Mouse (Mus musculus): Measurements from ENCODE around the gene Bcl7a. TPM values are rescaled to one million over a fixed set of nuclear protein-coding genes. Genes with fewer than 3 reads are reported as not detected.
A peak's percentile ranks its signal among the peaks of the same experiment; 100 is the strongest.

Gene Bcl7a
- polyA plus RNA-seq, 1 experiment from 2014 or later: 48.6 TPM

- no peak overlapping the region for H3K9ac ChIP-seq
- H3K4me1 ChIP-seq (replicated peaks): no peaks in the 10 kb centered on the region
- H3K27me3 ChIP-seq: no peaks in the 10 kb centered on the region
- no peak overlapping the region for H3K27ac ChIP-seq
- ATAC-seq (ENCODE audit: low FRiP score): no peak
- H3K36me3 ChIP-seq: peaks cover 88% of the 10 kb centered on the region
- no peak overlapping the region for H3K4me3 ChIP-seq
- 80% methylated on average over 13 of the region's 13 CpGs for WGBS
- H3K4me2 ChIP-seq: no peak overlapping the region
- H3K9me3 ChIP-seq: no peaks in the 10 kb centered on the region
Measured at GRCm38 (mm10) chr5:123368869-123369488, 25.3 kb downstream of the Bcl7a start.

- no peak overlapping the region for H3K9ac ChIP-seq
- H3K36me3 ChIP-seq: peaks cover 84% of the 10 kb centered on the region
- ATAC-seq (ENCODE audit: low FRiP score): no peak
- no peak overlapping the region for H3K27ac ChIP-seq
- H3K27me3 ChIP-seq: no peaks in the 10 kb centered on the region
- WGBS: 94% methylated on average over 5 of the region's 5 CpGs
- no peak overlapping the region for H3K4me3 ChIP-seq
- H3K4me2 ChIP-seq: no peak overlapping the region
- H3K9me3 ChIP-seq: no peaks in the 10 kb centered on the region
- no peaks in the 10 kb centered on the region for H3K4me1 ChIP-seq (replicated peaks)
Measured at GRCm38 (mm10) chr5:123370049-123370448, 26.4 kb downstream of the Bcl7a start.

DNA sequence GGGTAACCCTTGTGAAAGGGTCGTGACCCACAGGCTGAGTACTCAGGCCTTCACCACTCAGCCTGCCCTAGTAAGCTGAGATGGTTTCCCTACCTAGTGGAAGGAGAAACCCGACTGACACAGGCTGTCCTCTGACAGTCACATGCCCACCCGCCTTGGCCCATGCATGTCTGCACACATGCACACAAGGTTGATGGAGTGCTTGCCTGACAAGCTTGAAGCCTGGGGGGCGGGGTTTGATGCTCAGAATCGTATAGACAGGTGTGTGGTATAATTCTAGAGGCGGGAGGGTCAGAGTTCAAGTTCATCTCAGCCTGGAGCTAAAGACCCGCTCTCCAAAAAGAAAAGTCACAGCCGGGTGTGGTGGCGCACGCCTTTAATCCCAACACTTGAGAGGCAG is 31.6 kb downstream of the Bcl7a start:
- Histone ChIP-seq H3K9ac (no peak overlapping the region), H3K27me3 (no peaks in the 10 kb centered on the region), H3K4me2 (no peak overlapping the region), H3K9me3 (no peaks in the 10 kb centered on the region), H3K27ac (no peak overlapping the region), H3K4me1 (replicated peaks) (no peaks in the 10 kb centered on the region), H3K36me3 (peaks cover 44% of the 10 kb centered on the region), H3K4me3 (no peak overlapping the region)
- 93% methylated on average over 10 of the region's 10 CpGs for WGBS
- no peak for ATAC-seq (ENCODE audit: low FRiP score)

DNA sequence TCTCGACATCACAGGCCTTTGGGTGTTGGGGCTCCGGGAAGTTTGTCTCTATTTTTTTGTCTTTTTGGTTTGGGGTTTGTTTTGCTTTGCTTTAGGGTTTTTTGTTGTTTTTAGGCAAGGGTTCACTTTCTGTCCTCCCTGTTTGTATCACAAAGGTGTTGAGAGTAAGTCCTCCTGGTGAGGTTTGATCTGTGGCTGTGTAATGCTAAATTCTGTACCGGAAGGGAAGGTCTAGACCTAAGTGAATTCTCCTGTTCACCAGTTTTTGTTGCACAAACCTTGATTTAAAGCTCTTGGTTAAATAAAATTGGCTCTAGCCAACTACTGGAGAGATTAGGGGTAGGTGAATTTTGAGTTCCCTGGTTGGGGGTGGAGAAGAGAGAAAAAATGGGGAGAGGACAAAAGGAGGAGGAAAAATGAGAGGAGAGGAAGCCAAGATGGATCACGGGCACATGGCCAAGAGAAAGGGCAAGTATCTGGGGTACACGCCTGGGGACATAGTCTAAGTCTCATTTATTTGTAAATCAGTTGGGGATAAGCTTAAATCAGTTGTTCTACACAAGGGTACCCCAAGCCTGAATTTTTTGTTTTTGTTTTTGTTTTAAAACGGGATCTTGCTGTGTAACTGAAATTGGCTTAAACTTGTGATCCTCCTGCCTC is 32.3 kb downstream of the Bcl7a start:
- Histone ChIP-seq H3K4me1 (replicated peaks) (no peaks in the 10 kb centered on the region), H3K4me2 (no peak overlapping the region), H3K9ac (no peak overlapping the region), H3K27ac (no peak overlapping the region), H3K36me3 (peaks cover 38% of the 10 kb centered on the region), H3K9me3 (no peaks in the 10 kb centered on the region), H3K4me3 (no peak overlapping the region), H3K27me3 (no peaks in the 10 kb centered on the region)
- ATAC-seq (ENCODE audit: low FRiP score): no peak
- 91% methylated on average over 6 of the region's 6 CpGs for WGBS

DNA sequence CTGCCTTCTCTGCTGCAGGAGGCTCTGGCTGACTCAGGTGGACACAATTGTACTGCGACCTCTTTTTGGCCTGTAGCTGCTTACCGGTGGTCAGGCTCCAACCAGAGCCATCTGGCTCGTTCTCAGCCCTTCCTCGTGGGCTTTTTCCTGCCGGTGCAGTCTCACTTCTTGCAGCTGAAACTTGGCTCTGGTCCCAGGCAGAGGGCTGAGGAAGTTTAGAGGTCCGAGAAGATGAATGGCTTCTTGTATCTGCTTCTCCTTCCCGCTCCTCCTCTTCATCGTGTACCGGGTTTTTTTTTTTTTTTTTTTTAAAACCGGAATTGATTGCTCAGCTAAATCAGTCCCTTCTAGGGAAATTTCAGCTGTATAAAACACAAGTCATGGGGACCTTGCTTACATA is 32.9 kb downstream of the Bcl7a start:
- H3K4me3 ChIP-seq: no peak overlapping the region
- 34% methylated on average over 10 of the region's 10 CpGs for WGBS
- H3K9ac ChIP-seq: no peak overlapping the region
- peak overlapping the region; percentile 18; the same call in 1 of the 2 replicates for H3K27ac ChIP-seq
- no peaks in the 10 kb centered on the region for H3K4me1 ChIP-seq (replicated peaks)
- no peaks in the 10 kb centered on the region for H3K9me3 ChIP-seq
- H3K36me3 ChIP-seq: peaks cover 31% of the 10 kb centered on the region
- ATAC-seq (ENCODE audit: low FRiP score): no peak
- H3K4me2 ChIP-seq: no peak overlapping the region
- H3K27me3 ChIP-seq: no peaks in the 10 kb centered on the region

DNA sequence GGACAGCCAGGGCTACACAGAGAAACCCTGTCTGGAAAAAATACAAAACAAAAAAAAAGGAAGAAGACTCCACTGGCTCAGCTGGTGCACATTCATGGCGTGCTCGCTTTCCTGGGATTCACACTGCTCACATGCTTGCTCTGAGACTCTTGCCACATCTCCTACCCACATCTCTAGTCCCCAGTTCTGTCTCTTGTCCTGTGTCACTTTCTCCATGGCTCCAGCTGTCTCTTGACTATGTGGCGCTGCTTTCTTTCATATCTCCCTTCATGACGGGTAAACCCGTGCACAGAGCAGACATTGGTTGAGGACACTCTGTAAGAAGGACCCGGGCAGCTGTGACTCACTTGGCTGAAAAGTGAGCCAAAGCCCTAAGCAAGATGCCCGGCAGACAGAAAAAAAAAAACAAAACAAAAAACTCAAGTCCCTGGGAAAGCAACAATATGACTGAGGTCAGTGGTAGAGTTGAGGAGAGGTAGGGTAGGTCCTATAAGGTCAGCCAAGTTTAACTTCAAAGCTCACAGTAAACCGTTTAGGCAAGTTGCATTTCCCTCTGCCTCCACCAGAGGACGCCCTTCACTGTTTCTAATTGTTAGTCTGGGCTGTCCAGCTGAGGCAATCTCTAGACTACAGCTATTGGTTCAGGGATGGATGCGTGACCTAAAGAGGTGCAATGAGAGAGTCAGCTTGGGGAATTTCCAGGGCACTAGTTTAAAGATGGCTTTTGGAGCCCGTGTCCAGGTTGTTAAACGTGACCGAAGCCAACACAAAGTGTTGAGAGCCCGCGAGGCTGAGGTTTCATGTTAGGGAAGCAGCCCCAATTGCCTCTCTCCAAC is 33.7 kb downstream of the Bcl7a start:
- Histone ChIP-seq H3K9me3 (no peaks in the 10 kb centered on the region), H3K4me1 (replicated peaks) (0 out of 2 replicates have a peak, but pooled peaks cover 3% of the 10 kb centered on the region), H3K4me2 (no peak overlapping the region), H3K4me3 (no peak overlapping the region), H3K36me3 (peaks cover 23% of the 10 kb centered on the region), H3K27me3 (no peaks in the 10 kb centered on the region), H3K27ac (peak overlapping the region; percentile 55; the same call in 1 of the 2 replicates), H3K9ac (no peak overlapping the region)
- WGBS: 69% methylated on average over 15 of the region's 15 CpGs
- ATAC-seq (ENCODE audit: low FRiP score): no peak

GRCm38 (mm10) chr5:123378712-123379111 is 35.1 kb downstream of the Bcl7a start:
- Histone ChIP-seq H3K9ac (no peak overlapping the region), H3K4me1 (replicated peaks) (0 out of 2 replicates have a peak, but pooled peaks cover 3% of the 10 kb centered on the region), H3K36me3 (peaks cover 11% of the 10 kb centered on the region), H3K9me3 (no peaks in the 10 kb centered on the region), H3K4me3 (no peak overlapping the region), H3K27me3 (no peaks in the 10 kb centered on the region), H3K27ac (no peak overlapping the region), H3K4me2 (no peak overlapping the region)
- 76% methylated on average over 9 of the region's 9 CpGs for WGBS
- no peak for ATAC-seq (ENCODE audit: low FRiP score)

- H3K4me2 ChIP-seq: no peak overlapping the region
- 0 out of 2 replicates have a peak, but pooled peaks cover 3% of the 10 kb centered on the region for H3K4me1 ChIP-seq (replicated peaks)
- WGBS: 75% methylated on average over 5 of the region's 5 CpGs
- no peaks in the 10 kb centered on the region for H3K27me3 ChIP-seq
- no peak for ATAC-seq (ENCODE audit: low FRiP score)
- H3K36me3 ChIP-seq: peaks cover 5% of the 10 kb centered on the region; the same call in 1 of the 2 replicates
- no peak overlapping the region for H3K9ac ChIP-seq
- H3K9me3 ChIP-seq: no peaks in the 10 kb centered on the region
- H3K4me3 ChIP-seq: no peak overlapping the region
- H3K27ac ChIP-seq: no peak overlapping the region
Measured at GRCm38 (mm10) chr5:123379504-123379931, 35.9 kb downstream of the Bcl7a start.

- ATAC-seq (ENCODE audit: low FRiP score): no peak
- 41% methylated on average over 20 of the region's 20 CpGs for WGBS
- H3K36me3 ChIP-seq: no peaks in the 10 kb centered on the region
Measured at GRCm38 (mm10) chr5:123381968-123382367, 38.3 kb downstream of the Bcl7a start.

GRCm38 (mm10) chr5:123382686-123383085 is 39.1 kb downstream of the Bcl7a start:
- no peak for ATAC-seq (ENCODE audit: low FRiP score)

More at GRCm38 (mm10) chr5:123381968-123382367, 38.3 kb downstream of the Bcl7a start:
- no peak overlapping the region for H3K27ac ChIP-seq
- 0 out of 2 replicates have a peak, but pooled peaks cover 3% of the 10 kb centered on the region for H3K4me1 ChIP-seq (replicated peaks)
- no peak overlapping the region for H3K4me3 ChIP-seq
- no peak overlapping the region for H3K4me2 ChIP-seq
- no peak overlapping the region; the same call in 1 of the 2 replicates for H3K9ac ChIP-seq
- 0 out of 2 replicates have a peak, but pooled peaks cover 9% of the 10 kb centered on the region for H3K9me3 ChIP-seq
- H3K27me3 ChIP-seq: no peaks in the 10 kb centered on the region

GRCm38 (mm10) chr5:123388452-123388851 is 44.8 kb downstream of the Bcl7a start:
- Histone ChIP-seq H3K27ac (no peak overlapping the region), H3K4me1 (replicated peaks) (peaks cover 14% of the 10 kb centered on the region), H3K4me3 (no peak overlapping the region), H3K9ac (no peak overlapping the region), H3K36me3 (no peaks in the 10 kb centered on the region), H3K27me3 (0 out of 2 replicates have a peak, but pooled peaks cover 2% of the 10 kb centered on the region), H3K4me2 (no peak overlapping the region), H3K9me3 (0 out of 2 replicates have a peak, but pooled peaks cover 9% of the 10 kb centered on the region)
- WGBS: 27% methylated on average over 3 of the region's 3 CpGs
- no peak for ATAC-seq (ENCODE audit: low FRiP score)

More at GRCm38 (mm10) chr5:123382686-123383085, 39.1 kb downstream of the Bcl7a start:
- Histone ChIP-seq H3K36me3 (no peaks in the 10 kb centered on the region), H3K4me2 (no peak overlapping the region), H3K9me3 (0 out of 2 replicates have a peak, but pooled peaks cover 9% of the 10 kb centered on the region), H3K27ac (no peak overlapping the region), H3K4me3 (no peak overlapping the region), H3K9ac (no peak overlapping the region), H3K27me3 (no peaks in the 10 kb centered on the region), H3K4me1 (replicated peaks) (0 out of 2 replicates have a peak, but pooled peaks cover 3% of the 10 kb centered on the region)
- 79% methylated on average over 8 of the region's 8 CpGs for WGBS

Data from hindbrain, embryonic 13.5 days (tissue).